Mouse (Mus musculus) myocyte (in vitro differentiated cells): ENCODE data around the gene Steap3.
A peak's percentile ranks its signal among the peaks of the same experiment; 100 is the strongest.

Experiments
- E2F4 ChIP-seq: IDR thresholded peaks from one replicate; pipeline ENCODE4 v1.6.1; 2011; ENCODE audit warnings: mild to moderate bottlenecking, control low read depth, moderate library complexity; ENCODE audit not compliant: insufficient read depth
- MYOD1 ChIP-seq, 3 experiments: IDR thresholded peaks; one replicate each; pipeline ENCODE4 v1.6.1; 2011; ENCODE audit warnings: control low read depth in 2 of 3, low read depth in 2 of 3, mild to moderate bottlenecking in 2 of 3, moderate library complexity in 1 of 3; ENCODE audit not compliant: insufficient read length in 2 of 3, control insufficient read depth in 1 of 3
- MYOG ChIP-seq, 3 experiments: IDR thresholded peaks; one replicate each; pipeline ENCODE4 v1.6.1; 2011; ENCODE audit warnings: control low read depth in 2 of 3, low read depth in 2 of 3, mild to moderate bottlenecking in 2 of 3; ENCODE audit not compliant: insufficient read length in 2 of 3, control insufficient read depth in 1 of 3, insufficient read depth in 1 of 3
- POLR2A ChIP-seq: IDR thresholded peaks from one replicate; pipeline ENCODE4 v1.6.1; 2011; ENCODE audit warnings: low read depth, mild to moderate bottlenecking, control low read depth, moderate library complexity; ENCODE audit not compliant: insufficient read length
- SRF ChIP-seq: IDR thresholded peaks from one replicate; pipeline ENCODE4 v1.6.1; 2011; ENCODE audit warnings: low read depth; ENCODE audit not compliant: control insufficient read depth, insufficient read length
- USF1 ChIP-seq: IDR thresholded peaks from one replicate; pipeline ENCODE4 v1.6.1; 2011; ENCODE audit warnings: low read depth, mild to moderate bottlenecking, control low read depth, moderate library complexity

GRCm38 (mm10) chr1:120244646-120245045 lies 27.9 kb downstream of the Steap3 start:
- TF ChIP-seq POLR2A (no peak), MYOG (IDR thresholded peaks at IDR 0.05; ENCODE audit: control insufficient read depth in 1 of 3, insufficient read depth in 1 of 3, insufficient read length in 2 of 3, low read depth in 2 of 3) (no peak), E2F4 (no peak), MYOD1 (IDR thresholded peaks at IDR 0.05; ENCODE audit: control insufficient read depth in 1 of 3, insufficient read length in 2 of 3, low read depth in 2 of 3) (peak in 1 of 3 experiments; percentile 74), USF1 (no peak), SRF (no peak)
